Mouse (Mus musculus): ENCODE data around the gene Nlgn1. TPM values are rescaled to one million over a fixed set of nuclear protein-coding genes. Genes with fewer than 3 reads are reported as not detected.

The Nlgn1 gene
- polyA plus RNA-seq, 1 experiment from 2014 or later: 1.5 TPM

DNA sequence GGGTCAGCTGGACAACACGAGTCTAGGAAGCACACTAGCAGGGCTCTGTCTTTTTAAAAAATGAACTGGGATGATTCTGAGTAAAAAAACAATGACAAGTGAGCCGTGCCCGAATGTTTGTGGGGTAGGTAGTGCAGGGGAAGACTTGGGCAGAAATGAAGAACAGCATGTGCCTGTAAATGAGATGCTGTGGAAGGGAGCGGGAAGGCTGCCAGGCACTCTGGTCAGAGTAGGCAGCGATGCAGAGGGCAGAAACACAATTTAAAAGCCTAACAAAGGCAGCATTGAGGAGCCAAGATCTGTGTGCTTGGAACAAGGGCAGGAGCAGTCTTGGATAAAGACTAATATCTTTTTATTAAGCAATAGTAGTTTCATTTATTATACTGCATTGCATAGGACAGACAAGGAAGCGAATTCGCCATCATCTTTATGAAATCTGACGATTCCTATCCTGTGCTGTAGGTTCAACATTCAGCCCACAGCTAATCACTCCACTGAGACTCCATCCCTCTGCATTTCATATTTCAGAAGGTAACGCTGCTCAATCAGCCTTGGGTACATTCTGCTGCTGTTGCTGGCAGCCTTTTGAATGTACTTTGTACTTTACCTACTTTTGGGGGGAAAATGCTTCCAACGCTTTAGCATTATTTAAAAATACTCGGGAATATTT, 429.0 kb downstream of the Nlgn1 start:
- Histone ChIP-seq H3K9ac (replicated peaks; ENCODE audit: low read length) (no peak overlapping the region), H3K27me3 (ENCODE audit: insufficient read depth, low read length) (no peaks in the 10 kb centered on the region), H3K9me3 (ENCODE audit: low read length) (no peaks in the 10 kb centered on the region), H3K4me1 (ENCODE audit: insufficient read depth, low read length) (no peaks in the 10 kb centered on the region), H3K4me2 (replicated peaks; ENCODE audit: low read depth, low read length) (no peak overlapping the region), H3K4me3 (ENCODE audit: low read length) (no peak overlapping the region), H3K27ac (ENCODE audit: low read length) (no peak overlapping the region), H3K36me3 (ENCODE audit: insufficient read depth, low read length) (no peaks in the 10 kb centered on the region)
- no peak for ATAC-seq (ENCODE audit: low FRiP score, low TSS enrichment)
- 85% methylated on average over 11 of the region's 11 CpGs for WGBS

DNA sequence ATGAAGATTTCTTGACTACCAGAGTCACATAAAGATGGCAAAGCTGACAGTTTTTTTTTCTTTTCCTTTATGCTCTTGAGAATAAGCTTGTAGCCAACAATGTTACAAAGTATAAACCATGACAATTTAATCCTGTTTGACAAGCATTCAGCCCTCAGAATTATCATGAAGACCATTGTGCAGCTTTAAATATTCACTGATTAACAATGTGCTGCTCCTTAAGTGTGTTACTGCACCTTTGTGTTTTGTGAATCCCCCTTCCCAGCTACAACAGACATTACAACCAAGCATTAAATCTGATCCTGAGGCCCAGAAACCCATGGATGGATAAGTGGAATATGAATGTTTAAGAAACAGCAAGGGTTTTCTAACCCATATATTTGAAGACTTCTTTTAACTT, 434.8 kb downstream of the Nlgn1 start:
- Histone ChIP-seq H3K4me3 (ENCODE audit: low read length) (no peak overlapping the region), H3K27ac (ENCODE audit: low read length) (no peak overlapping the region), H3K27me3 (ENCODE audit: insufficient read depth, low read length) (no peaks in the 10 kb centered on the region), H3K4me2 (replicated peaks; ENCODE audit: low read depth, low read length) (no peak overlapping the region), H3K36me3 (ENCODE audit: insufficient read depth, low read length) (no peaks in the 10 kb centered on the region), H3K9me3 (ENCODE audit: low read length) (no peaks in the 10 kb centered on the region), H3K9ac (replicated peaks; ENCODE audit: low read length) (no peak overlapping the region), H3K4me1 (ENCODE audit: insufficient read depth, low read length) (no peaks in the 10 kb centered on the region)
- no peak for ATAC-seq (ENCODE audit: low FRiP score, low TSS enrichment)

DNA sequence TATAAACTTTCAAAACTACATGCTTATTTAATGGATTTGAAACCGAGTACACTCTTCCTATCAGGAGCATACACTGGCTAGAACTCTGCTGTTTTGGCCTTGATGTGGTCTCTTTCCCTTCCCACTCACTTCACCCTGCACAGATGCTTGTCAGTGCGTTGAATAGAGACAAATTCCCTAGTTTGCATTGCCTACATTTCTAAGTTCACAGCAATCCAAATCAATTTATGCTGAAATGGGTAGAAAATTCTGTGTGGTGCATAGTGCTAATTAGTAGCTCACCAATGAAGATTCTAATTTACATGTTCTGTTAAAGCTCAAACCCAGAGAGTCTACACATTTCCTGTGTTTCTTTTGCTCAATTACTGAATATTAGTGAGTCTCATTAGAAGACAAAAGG, 447.5 kb downstream of the Nlgn1 start:
- Histone ChIP-seq H3K4me3 (ENCODE audit: low read length) (no peak overlapping the region), H3K4me1 (ENCODE audit: insufficient read depth, low read length) (no peaks in the 10 kb centered on the region), H3K27ac (ENCODE audit: low read length) (no peak overlapping the region), H3K4me2 (replicated peaks; ENCODE audit: low read depth, low read length) (no peak overlapping the region), H3K9me3 (ENCODE audit: low read length) (no peaks in the 10 kb centered on the region), H3K27me3 (ENCODE audit: insufficient read depth, low read length) (no peaks in the 10 kb centered on the region), H3K36me3 (ENCODE audit: insufficient read depth, low read length) (no peaks in the 10 kb centered on the region), H3K9ac (replicated peaks; ENCODE audit: low read length) (no peak overlapping the region)
- 75% methylated on average over 2 of the region's 2 CpGs for WGBS
- no peak for ATAC-seq (ENCODE audit: low FRiP score, low TSS enrichment)

DNA sequence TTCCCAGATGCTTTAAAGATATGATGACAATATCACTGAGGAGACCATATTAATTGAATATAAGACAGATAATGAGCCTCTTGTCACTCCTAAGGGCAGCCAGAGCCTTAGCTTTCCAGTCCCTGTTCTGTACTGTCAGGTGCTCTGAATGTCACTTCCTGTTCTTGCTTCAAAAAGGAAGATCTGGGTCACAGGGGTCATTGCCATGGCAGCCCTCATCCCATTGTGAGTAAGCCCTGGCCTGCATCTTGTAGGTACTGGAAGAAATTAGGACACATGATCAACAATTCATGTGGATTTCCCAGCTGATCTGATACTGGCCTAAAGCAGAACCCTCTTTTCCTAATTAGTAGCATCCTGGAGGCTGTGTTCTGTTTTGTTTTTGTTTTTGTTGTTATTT, 463.1 kb downstream of the Nlgn1 start:
- Histone ChIP-seq H3K36me3 (ENCODE audit: insufficient read depth, low read length) (no peaks in the 10 kb centered on the region), H3K9ac (replicated peaks; ENCODE audit: low read length) (no peak overlapping the region), H3K27me3 (ENCODE audit: insufficient read depth, low read length) (no peaks in the 10 kb centered on the region), H3K27ac (ENCODE audit: low read length) (no peak overlapping the region), H3K4me2 (replicated peaks; ENCODE audit: low read depth, low read length) (no peak overlapping the region), H3K4me1 (ENCODE audit: insufficient read depth, low read length) (no peaks in the 10 kb centered on the region), H3K4me3 (ENCODE audit: low read length) (no peak overlapping the region), H3K9me3 (ENCODE audit: low read length) (no peaks in the 10 kb centered on the region)
- no peak for ATAC-seq (ENCODE audit: low FRiP score, low TSS enrichment)

DNA sequence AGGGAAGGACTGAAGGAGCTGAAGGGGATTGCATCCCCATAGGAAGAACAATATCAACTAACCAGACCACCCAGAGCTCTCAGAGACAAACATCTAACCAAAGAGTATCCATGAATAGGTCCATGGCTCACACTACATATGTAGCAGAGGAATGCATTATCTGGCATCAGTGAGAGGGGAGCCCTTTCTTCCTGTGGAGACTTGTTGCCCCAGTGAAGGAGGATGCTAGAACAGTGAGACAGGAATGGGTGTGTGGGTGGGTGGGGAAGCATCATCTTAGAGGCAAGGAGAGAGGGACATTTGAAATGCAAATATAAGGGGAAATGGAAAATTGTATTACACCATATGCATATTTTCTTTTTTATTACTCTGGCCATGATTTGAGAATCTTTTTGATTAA, 473.9 kb downstream of the Nlgn1 start:
- Histone ChIP-seq H3K4me3 (ENCODE audit: low read length) (no peak overlapping the region), H3K4me1 (ENCODE audit: insufficient read depth, low read length) (no peaks in the 10 kb centered on the region), H3K4me2 (replicated peaks; ENCODE audit: low read depth, low read length) (no peak overlapping the region), H3K36me3 (ENCODE audit: insufficient read depth, low read length) (no peaks in the 10 kb centered on the region), H3K9ac (replicated peaks; ENCODE audit: low read length) (no peak overlapping the region), H3K27ac (ENCODE audit: low read length) (no peak overlapping the region), H3K9me3 (ENCODE audit: low read length) (no peaks in the 10 kb centered on the region), H3K27me3 (ENCODE audit: insufficient read depth, low read length) (no peaks in the 10 kb centered on the region)
- ATAC-seq (ENCODE audit: low FRiP score, low TSS enrichment): no peak

DNA sequence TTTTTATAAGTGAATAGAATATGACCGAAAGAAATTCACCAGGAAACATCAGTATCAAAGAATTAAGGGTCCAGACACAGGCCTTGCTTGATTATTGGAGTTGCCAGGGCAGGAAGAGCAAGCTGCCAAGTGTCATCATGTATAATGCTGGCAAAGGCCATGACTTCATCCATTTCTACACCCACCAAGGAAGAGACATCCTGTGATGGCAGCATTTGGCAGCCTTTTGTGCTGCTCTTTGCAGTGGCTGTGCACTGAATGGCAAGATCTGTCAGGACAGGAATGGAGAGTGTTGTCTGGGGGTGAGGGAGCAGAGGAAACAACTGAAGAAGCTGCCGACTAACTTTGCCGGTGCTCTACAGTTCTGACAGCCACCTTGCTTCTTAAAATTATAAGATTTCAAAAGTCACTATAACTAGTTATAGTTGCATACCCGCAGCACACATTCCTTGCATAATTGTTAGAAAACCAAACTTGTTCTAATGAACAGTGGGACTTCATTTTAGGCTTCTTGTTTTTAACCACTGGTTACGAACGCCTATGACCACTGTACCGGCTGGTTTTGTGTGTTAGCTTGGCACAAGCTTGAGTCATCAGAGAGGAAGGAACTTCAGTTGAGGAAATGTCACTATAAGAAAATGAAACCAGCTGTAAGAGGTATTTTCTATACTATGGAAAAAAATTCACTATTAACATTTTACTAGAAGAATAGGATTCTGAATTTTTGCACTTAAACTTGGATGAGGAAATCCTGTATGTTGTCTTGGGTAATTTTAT, 487.4 kb downstream of the Nlgn1 start:
- H3K4me2 ChIP-seq (replicated peaks; ENCODE audit: low read depth, low read length): no peak overlapping the region
- no peak overlapping the region for H3K4me3 ChIP-seq (ENCODE audit: low read length)
- no peaks in the 10 kb centered on the region for H3K4me1 ChIP-seq (ENCODE audit: insufficient read depth, low read length)
- no peaks in the 10 kb centered on the region for H3K27me3 ChIP-seq (ENCODE audit: insufficient read depth, low read length)
- no peaks in the 10 kb centered on the region for H3K36me3 ChIP-seq (ENCODE audit: insufficient read depth, low read length)
- H3K27ac ChIP-seq (ENCODE audit: low read length): no peak overlapping the region
- ATAC-seq (ENCODE audit: low FRiP score, low TSS enrichment): no peak
- no peaks in the 10 kb centered on the region for H3K9me3 ChIP-seq (ENCODE audit: low read length)
- H3K9ac ChIP-seq (replicated peaks; ENCODE audit: low read length): no peak overlapping the region
- 82% methylated on average over 7 of the region's 7 CpGs for WGBS

DNA sequence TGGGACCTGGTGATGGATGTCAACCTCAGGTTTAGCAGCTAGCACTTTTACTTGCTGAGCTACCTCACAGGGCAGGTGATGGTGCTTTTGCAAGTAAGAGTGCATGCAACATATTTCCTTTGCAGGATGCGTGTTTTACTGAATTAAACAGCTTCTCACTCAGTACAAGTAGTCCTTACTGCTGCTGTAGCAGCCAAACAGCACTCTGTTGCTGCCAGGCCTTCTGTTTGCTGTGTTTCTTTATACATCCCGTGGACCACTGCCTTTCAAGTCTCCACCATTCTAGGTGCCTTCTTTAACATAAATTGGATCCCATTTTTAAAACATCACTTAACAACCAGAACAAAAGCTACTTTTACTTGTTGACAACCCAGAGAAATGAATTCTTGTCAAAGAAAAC, 502.0 kb downstream of the Nlgn1 start:
- H3K36me3 ChIP-seq (ENCODE audit: insufficient read depth, low read length): no peaks in the 10 kb centered on the region
- H3K9ac ChIP-seq (replicated peaks; ENCODE audit: low read length): no peak overlapping the region
- ATAC-seq (ENCODE audit: low FRiP score, low TSS enrichment): no peak
- H3K27me3 ChIP-seq (ENCODE audit: insufficient read depth, low read length): no peaks in the 10 kb centered on the region
- no peaks in the 10 kb centered on the region for H3K9me3 ChIP-seq (ENCODE audit: low read length)
- H3K27ac ChIP-seq (ENCODE audit: low read length): no peak overlapping the region
- no peak overlapping the region for H3K4me2 ChIP-seq (replicated peaks; ENCODE audit: low read depth, low read length)
- H3K4me3 ChIP-seq (ENCODE audit: low read length): no peak overlapping the region
- H3K4me1 ChIP-seq (ENCODE audit: insufficient read depth, low read length): no peaks in the 10 kb centered on the region
- 79% methylated on average over 2 of the region's 2 CpGs for WGBS

DNA sequence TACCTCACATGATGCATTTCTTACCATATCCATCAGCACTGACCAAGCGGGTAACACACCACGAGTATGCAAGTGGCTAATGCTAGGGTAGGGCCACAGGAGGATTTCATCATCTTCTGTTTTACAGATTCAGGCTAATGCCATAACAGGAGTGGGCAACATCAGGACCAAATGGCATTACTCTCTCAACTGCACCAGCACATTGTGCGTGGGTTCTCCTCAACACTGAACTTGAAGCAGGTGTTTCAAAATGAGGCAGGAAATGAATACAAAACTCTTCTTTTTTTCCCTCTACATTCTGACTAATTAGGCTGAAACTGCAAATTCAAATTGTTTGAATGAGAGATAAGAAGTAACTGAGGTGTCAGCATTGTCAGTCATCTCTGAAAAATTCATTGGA, 518.9 kb downstream of the Nlgn1 start:
- 89% methylated on average over 3 of the region's 3 CpGs for WGBS

DNA sequence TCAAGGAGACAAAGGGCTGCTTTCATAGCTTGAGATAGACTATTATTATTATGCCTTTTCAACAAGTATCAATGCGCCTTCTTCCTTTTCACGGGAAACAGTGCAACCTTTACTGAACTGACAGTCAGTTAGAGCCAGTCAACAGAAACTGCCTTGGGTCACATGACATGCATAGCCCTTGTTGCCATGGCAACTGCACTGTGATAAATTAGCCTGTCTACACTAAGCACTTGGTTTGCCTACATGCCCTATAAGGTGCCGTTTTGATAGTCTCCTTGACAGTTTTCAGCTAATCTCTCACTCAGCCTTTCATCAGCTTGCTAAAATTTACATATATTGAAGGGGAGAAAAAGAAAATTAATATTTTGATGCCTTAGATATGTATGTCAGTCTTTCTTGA, 524.7 kb downstream of the Nlgn1 start:
- H3K4me3 ChIP-seq (ENCODE audit: low read length): no peak overlapping the region
- H3K4me2 ChIP-seq (replicated peaks; ENCODE audit: low read depth, low read length): no peak overlapping the region
- no peaks in the 10 kb centered on the region for H3K4me1 ChIP-seq (ENCODE audit: insufficient read depth, low read length)
- H3K27ac ChIP-seq (ENCODE audit: low read length): no peak overlapping the region
- no peaks in the 10 kb centered on the region for H3K9me3 ChIP-seq (ENCODE audit: low read length)
- H3K36me3 ChIP-seq (ENCODE audit: insufficient read depth, low read length): no peaks in the 10 kb centered on the region
- WGBS: 48% methylated on average over 3 of the region's 3 CpGs
- no peak for ATAC-seq (ENCODE audit: low FRiP score, low TSS enrichment)
- no peak overlapping the region for H3K9ac ChIP-seq (replicated peaks; ENCODE audit: low read length)
- no peaks in the 10 kb centered on the region for H3K27me3 ChIP-seq (ENCODE audit: insufficient read depth, low read length)

More for the DNA sequence above, 518.9 kb downstream of the Nlgn1 start:
- Histone ChIP-seq H3K4me3 (ENCODE audit: low read length) (no peak overlapping the region), H3K9me3 (ENCODE audit: low read length) (no peaks in the 10 kb centered on the region), H3K27ac (ENCODE audit: low read length) (no peak overlapping the region), H3K27me3 (ENCODE audit: insufficient read depth, low read length) (no peaks in the 10 kb centered on the region), H3K4me2 (replicated peaks; ENCODE audit: low read depth, low read length) (no peak overlapping the region), H3K9ac (replicated peaks; ENCODE audit: low read length) (no peak overlapping the region), H3K36me3 (ENCODE audit: insufficient read depth, low read length) (no peaks in the 10 kb centered on the region), H3K4me1 (ENCODE audit: insufficient read depth, low read length) (no peaks in the 10 kb centered on the region)
- ATAC-seq (ENCODE audit: low FRiP score, low TSS enrichment): no peak

DNA sequence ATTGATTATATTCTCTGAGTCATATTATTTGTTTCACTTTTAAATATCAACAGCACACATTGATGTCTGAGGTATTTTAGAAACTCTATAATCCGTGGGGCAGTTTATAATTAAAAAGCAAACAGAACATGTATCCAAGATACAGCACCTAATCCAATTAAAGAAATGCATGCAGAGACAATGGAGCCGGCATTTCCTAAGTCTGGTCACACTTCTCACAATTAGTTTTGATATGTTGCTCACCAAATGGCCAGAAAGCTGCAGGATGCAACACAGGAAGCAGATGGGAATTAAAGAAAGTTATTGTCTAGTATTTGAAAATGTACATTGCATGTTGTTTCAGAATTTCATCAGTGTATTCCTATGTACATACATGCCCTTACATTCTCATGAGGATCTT, 550.6 kb downstream of the Nlgn1 start:
- no peak overlapping the region for H3K4me2 ChIP-seq (replicated peaks; ENCODE audit: low read depth, low read length)
- no peaks in the 10 kb centered on the region for H3K9me3 ChIP-seq (ENCODE audit: low read length)
- no peaks in the 10 kb centered on the region for H3K36me3 ChIP-seq (ENCODE audit: insufficient read depth, low read length)
- no peaks in the 10 kb centered on the region for H3K4me1 ChIP-seq (ENCODE audit: insufficient read depth, low read length)
- WGBS: 78% methylated on average over 2 of the region's 2 CpGs
- ATAC-seq (ENCODE audit: low FRiP score, low TSS enrichment): no peak
- no peak overlapping the region for H3K27ac ChIP-seq (ENCODE audit: low read length)
- no peak overlapping the region for H3K9ac ChIP-seq (replicated peaks; ENCODE audit: low read length)
- H3K27me3 ChIP-seq (ENCODE audit: insufficient read depth, low read length): no peaks in the 10 kb centered on the region
- no peak overlapping the region for H3K4me3 ChIP-seq (ENCODE audit: low read length)

Data from kidney, embryonic 16.5 days (tissue).